Mouse (Mus musculus) B cell, adult 2 months (primary cell): ENCODE measurements around the gene Ampd1.

Source experiments
- DNase-seq, 2 experiments: peaks; one replicate each; pipeline ENCODE4 v3.0.0; 2022

Gene Ampd1

GRCm38 (mm10) chr3:103073771-103074170 lies at the start of gene Ampd1:
Ampd1 (plus strand) TSS chr3:103074014.
- no peak for DNase-seq

GRCm38 (mm10) chr3:103026174-103026573 lies 47.6 kb upstream of the Ampd1 start:
- peak; percentile 56 to 62 for DNase-seq

- DNase-seq = no peak
Measured at GRCm38 (mm10) chr3:103040285-103040684, 33.5 kb upstream of the Ampd1 start.

- no peak for DNase-seq
Measured at GRCm38 (mm10) chr3:103040861-103041379, 32.9 kb upstream of the Ampd1 start.

- no peak for DNase-seq
Measured at GRCm38 (mm10) chr3:103056016-103056595, 17.7 kb upstream of the Ampd1 start.

GRCm38 (mm10) chr3:103057752-103058151 lies 16.1 kb upstream of the Ampd1 start:
- DNase-seq = no peak

GRCm38 (mm10) chr3:103058207-103059157 lies 15.3 kb upstream of the Ampd1 start, which contains the start of gene Nras:
Nras (plus strand) TSS chr3:103058285.
- peak; percentile 98 for DNase-seq

- no peak for DNase-seq
Measured at GRCm38 (mm10) chr3:103066927-103067326, 6.9 kb upstream of the Ampd1 start.

- no peak for DNase-seq
Measured at GRCm38 (mm10) chr3:103068971-103069370, 4.8 kb upstream of the Ampd1 start.

- no peak for DNase-seq
Measured at GRCm38 (mm10) chr3:103075871-103076270, 2.1 kb downstream of the Ampd1 start.

- DNase-seq = no peak
Measured at GRCm38 (mm10) chr3:103076476-103076875, 2.7 kb downstream of the Ampd1 start.

- no peak for DNase-seq
Measured at GRCm38 (mm10) chr3:103079301-103079700, 5.5 kb downstream of the Ampd1 start.

- DNase-seq = no peak
Measured at GRCm38 (mm10) chr3:103081051-103081450, 7.2 kb downstream of the Ampd1 start.

- no peak for DNase-seq
Measured at GRCm38 (mm10) chr3:103081861-103082453, 8.1 kb downstream of the Ampd1 start.

GRCm38 (mm10) chr3:103082761-103083160 lies 8.9 kb downstream of the Ampd1 start:
- no peak for DNase-seq

- DNase-seq = no peak
Measured at GRCm38 (mm10) chr3:103085986-103086385, 12.2 kb downstream of the Ampd1 start.

GRCm38 (mm10) chr3:103091753-103092152 lies 17.9 kb downstream of the Ampd1 start:
- no peak for DNase-seq

- DNase-seq = peak; percentile 11 to 33
Measured at GRCm38 (mm10) chr3:103098662-103099061, 24.8 kb downstream of the Ampd1 start.

GRCm38 (mm10) chr3:103099667-103100066 lies 25.9 kb downstream of the Ampd1 start:
- peak in 1 of 2 experiments; percentile 24 for DNase-seq

- DNase-seq = no peak
Measured at GRCm38 (mm10) chr3:103100735-103101134, 26.9 kb downstream of the Ampd1 start.

- DNase-seq = no peak
Measured at GRCm38 (mm10) chr3:103101194-103101593, 27.4 kb downstream of the Ampd1 start.

GRCm38 (mm10) chr3:103101909-103102308 lies 28.1 kb downstream of the Ampd1 start:
- no peak for DNase-seq
